Mouse (Mus musculus): ENCODE measurements at regions not wholly inside any gene's neighbourhood (a gene's known extent, or its start where the extent isn't known, plus 50 kb on each side); places are given as distances from the start of the nearest gene placed in this dataset.
A peak's percentile ranks its signal among the peaks of the same experiment; 100 is the strongest.

DNA sequence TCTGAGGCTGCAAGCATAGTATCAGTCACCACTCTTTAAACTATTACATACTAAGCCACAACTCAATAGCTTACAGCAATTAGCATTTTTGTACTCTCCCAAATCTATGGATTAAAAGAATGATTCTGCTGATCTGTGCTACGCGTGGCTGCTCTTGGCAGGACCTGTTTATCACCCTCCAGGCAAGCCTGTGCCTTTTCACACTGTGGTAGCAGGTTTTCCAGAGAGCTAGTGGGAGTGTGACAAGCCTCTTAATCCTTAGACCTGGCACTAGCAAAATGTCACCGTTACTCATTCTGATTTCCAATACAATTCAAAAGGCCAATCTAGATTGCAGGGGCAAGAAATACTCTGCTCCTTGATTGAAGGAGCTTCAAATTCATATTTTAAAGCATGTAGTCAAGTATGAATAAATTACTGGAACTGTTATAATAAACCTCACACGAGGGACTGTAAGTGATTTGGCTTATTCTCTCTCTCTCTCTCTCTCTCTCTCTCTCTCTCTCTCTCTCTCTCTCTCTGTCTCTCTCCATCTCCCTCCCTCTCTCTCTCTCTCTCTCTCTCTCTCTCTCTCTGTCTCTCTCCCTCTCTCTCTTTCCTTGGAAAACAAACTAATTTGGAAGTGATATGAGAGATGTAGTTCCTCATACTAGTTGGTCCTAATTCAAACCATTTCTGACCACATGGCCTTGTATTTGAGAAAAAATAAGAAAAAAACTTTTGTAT, 286.7 kb upstream of the Ins1 start:
- TF ChIP-seq NANOG (IDR thresholded peaks at IDR 0.05; ENCODE audit: borderline replicate concordance, low read length) = no peak
- Histone ChIP-seq H3K27me3 (ENCODE audit: insufficient read depth, low read length) (no peaks in the 10 kb centered on the region), H3K9me3 (ENCODE audit: low read length) (no peaks in the 10 kb centered on the region), H3K4me1 (replicated peaks; ENCODE audit: low read depth, low read length) (no peaks in the 10 kb centered on the region), H3K36me3 (ENCODE audit: insufficient read depth, low read length) (no peaks in the 10 kb centered on the region), H3K4me3 (replicated peaks; ENCODE audit: low read length) (no peak overlapping the region)

GRCm38 (mm10) chr19:51997161-51997560, 266.9 kb upstream of the Ins1 start:
- no peak overlapping the region for H3K4me3 ChIP-seq (replicated peaks; ENCODE audit: low read length)
- TF ChIP-seq CTCF (conservative IDR thresholded peaks at IDR 0.05; ENCODE audit: low read length) = no peak
- peak; percentile 7; the same call in 1 of the 2 replicates for TF ChIP-seq NANOG (IDR thresholded peaks at IDR 0.05; ENCODE audit: borderline replicate concordance, low read length)
- H3K36me3 ChIP-seq (ENCODE audit: insufficient read depth, low read length) = no peaks in the 10 kb centered on the region
- peaks cover 2% of the 10 kb centered on the region; the same call in 1 of the 2 replicates for H3K4me1 ChIP-seq (replicated peaks; ENCODE audit: low read depth, low read length)
- no peaks in the 10 kb centered on the region for H3K9me3 ChIP-seq (ENCODE audit: low read length)
- H3K27me3 ChIP-seq (ENCODE audit: insufficient read depth, low read length) = no peaks in the 10 kb centered on the region

Data from E14TG2a.4 (cell line).